Mouse (Mus musculus): ENCODE data around the gene Nmnat3. TPM values are rescaled to one million over a fixed set of nuclear protein-coding genes. Genes with fewer than 3 reads are reported as not detected.
"Not testable (repeated sequence)": the region's sequence is repeated elsewhere in the genome, so short reads cannot be mapped to it uniquely, and the experiment has no call there.

Gene Nmnat3
- total RNA-seq (2021), result 10 to 100 TPM; 19.5 to 19.6 TPM
- long read RNA-seq, experiment 1, transcript Nmnat3-201 (5 exons, 2,166 nt), result major isoform, 10 of 27 reads
- long read RNA-seq, experiment 1, partial matches to known transcripts, result 0 of 27 reads
- long read RNA-seq, experiment 1, other reads (novel, unspliced or antisense), result 17 of 27 reads
- long read RNA-seq, experiment 2, partial matches to known transcripts, result 0 of 21 reads
- long read RNA-seq, experiment 2, other reads (novel, unspliced or antisense), result 19 of 21 reads

GRCm38 (mm10) chr9:98287135-98287534 is at the start of gene Nmnat3:
Nmnat3 (plus strand) TSS chr9:98287435.
- DNase-seq, result not testable (repeated sequence)

GRCm38 (mm10) chr9:98243481-98243880 is 43.8 kb upstream of the Nmnat3 start:
- DNase-seq, result no peak

GRCm38 (mm10) chr9:98244223-98244622 is 43.0 kb upstream of the Nmnat3 start:
- peak in 1 of 2 experiments; percentile 7 for DNase-seq

- no peak for DNase-seq
These were observed 42.0 kb upstream of the Nmnat3 start for GRCm38 (mm10) chr9:98245226-98245625.

- no peak for DNase-seq
These were observed 40.9 kb upstream of the Nmnat3 start for GRCm38 (mm10) chr9:98246351-98246750.

- DNase-seq, result peak; percentile 15 to 29
These were observed 27.0 kb upstream of the Nmnat3 start for GRCm38 (mm10) chr9:98260210-98260609.

- no peak for DNase-seq
These were observed 25.7 kb upstream of the Nmnat3 start for GRCm38 (mm10) chr9:98261461-98262011.

GRCm38 (mm10) chr9:98264916-98265315 is 22.3 kb upstream of the Nmnat3 start:
- no peak for DNase-seq

GRCm38 (mm10) chr9:98272734-98273133 is 14.5 kb upstream of the Nmnat3 start:
- no peak for DNase-seq

- no peak for DNase-seq
These were observed 12.2 kb upstream of the Nmnat3 start for GRCm38 (mm10) chr9:98275080-98275479.

- no peak for DNase-seq
These were observed 7.1 kb upstream of the Nmnat3 start for GRCm38 (mm10) chr9:98280162-98280561.

GRCm38 (mm10) chr9:98285606-98286301 is 1.5 kb upstream of the Nmnat3 start:
- DNase-seq, result no peak

GRCm38 (mm10) chr9:98289665-98290064 is 2.4 kb downstream of the Nmnat3 start:
- DNase-seq, result no peak

GRCm38 (mm10) chr9:98290591-98290990 is 3.4 kb downstream of the Nmnat3 start:
- no peak for DNase-seq

GRCm38 (mm10) chr9:98296383-98297201 is 9.4 kb downstream of the Nmnat3 start:
- peak; percentile 93 to 94 for DNase-seq

- peak in 1 of 2 experiments; percentile 37 for DNase-seq
These were observed 10.2 kb downstream of the Nmnat3 start for GRCm38 (mm10) chr9:98297234-98297936.

- DNase-seq, result no peak
These were observed 10.8 kb downstream of the Nmnat3 start for GRCm38 (mm10) chr9:98297937-98298595.

GRCm38 (mm10) chr9:98298761-98299160 is 11.5 kb downstream of the Nmnat3 start:
- no peak for DNase-seq

GRCm38 (mm10) chr9:98299235-98299634 is 12.0 kb downstream of the Nmnat3 start:
- DNase-seq, result no peak

- DNase-seq, result no peak
These were observed 13.3 kb downstream of the Nmnat3 start for GRCm38 (mm10) chr9:98300582-98300981.

GRCm38 (mm10) chr9:98307011-98307410 is 19.8 kb downstream of the Nmnat3 start:
- DNase-seq, result no peak

Data from heart, adult 18-20 months (tissue).